Mouse (Mus musculus) hindbrain, embryonic 16.5 days (tissue): ENCODE data around the gene 2510009E07Rik. TPM values are rescaled to one million over a fixed set of nuclear protein-coding genes. Genes with fewer than 3 reads are reported as not detected.
"Not testable (repeated sequence)": the region's sequence is repeated elsewhere in the genome, so short reads cannot be mapped to it uniquely, and the experiment has no call there.

Source experiments
- ATAC-seq: fragments of 200-750 bp; cut with Nextera tagmentation; 2 replicates; pipeline ENCODE4 v1.8.0; 2017; ENCODE audit warnings: moderate TSS enrichment, moderate library complexity
- H3K27ac ChIP-seq: fragments of 300-500 bp; sonication (generic); 2 replicates; pipeline ENCODE4 v1.5.1; 2014; ENCODE audit warnings: low read depth, mild to moderate bottlenecking, control low read depth, low read length, moderate library complexity
- H3K27me3 ChIP-seq: fragments of 300-500 bp; sonication (generic); replicated peaks from 2 replicates; pipeline ENCODE4 v1.6.1; 2014; ENCODE audit warnings: low read length; ENCODE audit not compliant: control insufficient read depth, insufficient read depth
- H3K36me3 ChIP-seq: fragments of 300-500 bp; sonication (generic); 2 replicates; pipeline ENCODE4 v1.6.1; 2014; ENCODE audit warnings: mild to moderate bottlenecking, low read length, moderate library complexity, mixed read lengths; ENCODE audit not compliant: control insufficient read depth, insufficient read depth
- H3K4me1 ChIP-seq: fragments of 300-500 bp; sonication (generic); 2 replicates; pipeline ENCODE4 v1.6.1; 2014; ENCODE audit warnings: low read depth, low read length; ENCODE audit not compliant: control insufficient read depth, insufficient read depth
- H3K4me2 ChIP-seq: fragments of 300-500 bp; sonication (generic); 2 replicates; pipeline ENCODE4 v1.6.1; 2014; ENCODE audit warnings: mild to moderate bottlenecking, low read length, control low read depth, moderate library complexity
- H3K4me3 ChIP-seq: fragments of 300-500 bp; sonication (generic); 2 replicates; pipeline ENCODE4 v1.5.1; 2014; ENCODE audit warnings: mild to moderate bottlenecking, low read length, control low read depth, moderate library complexity
- H3K9ac ChIP-seq: fragments of 300-500 bp; sonication (generic); 2 replicates; pipeline ENCODE4 v1.6.1; 2014; ENCODE audit warnings: low read depth, mild to moderate bottlenecking, control low read depth, low read length, moderate library complexity
- H3K9me3 ChIP-seq: fragments of 300-500 bp; sonication (generic); 2 replicates; pipeline ENCODE4 v1.6.1; 2014; ENCODE audit warnings: mild to moderate bottlenecking, low read length, moderate library complexity; ENCODE audit not compliant: control insufficient read depth
- WGBS: fragments of 180-500 bp; shearing (Covaris S2); extraction: QIAGEN DNeasy Blood & Tissue Kit; methylation state at CpG from one replicate; pipeline ENCODE4 v1.1.7; 2014; 5-methylcytosine and 5-hydroxymethylcytosine counted together
- polyA plus RNA-seq: library from polyadenylated mRNA; unstranded; fragments of >200 nt; fragmentation: Nextera tagmentation; extraction: Ambion mirVana; gene quantifications from 2 replicates; pipeline ENCODE4 v1.2.1, GENCODE M21; 2015

The 2510009E07Rik gene
- polyA plus RNA-seq, 1 experiment from 2014 or later: 42.6 TPM

DNA sequence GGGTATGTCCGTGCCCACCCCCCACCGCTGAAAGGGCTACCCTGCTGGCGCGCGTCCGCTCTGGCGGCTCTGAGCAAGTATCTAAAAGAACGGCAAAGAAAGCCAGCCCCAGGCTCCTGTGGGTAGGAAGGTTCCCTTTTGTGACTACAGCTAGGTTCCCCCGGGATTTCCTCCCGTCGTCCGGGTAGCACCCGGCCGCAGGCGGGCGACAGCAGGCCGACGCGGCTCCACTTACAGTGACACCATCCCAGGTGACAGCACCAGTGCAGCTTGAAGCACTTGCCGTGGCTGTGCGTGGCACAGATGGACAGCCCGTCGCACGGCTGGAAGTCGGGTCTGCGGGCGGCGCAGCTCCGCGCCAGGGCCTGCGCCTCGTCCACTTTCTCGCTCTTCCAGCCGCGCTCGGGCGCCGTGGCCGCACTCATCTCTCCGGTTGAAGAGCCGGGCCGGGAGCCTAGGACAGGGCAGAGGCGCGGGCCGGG is 443 bp downstream of the 2510009E07Rik start:
- peaks cover 25% of the 10 kb centered on the region for H3K4me1 ChIP-seq
- peak overlapping the region; percentile 94 for H3K27ac ChIP-seq
- H3K9ac ChIP-seq: peak overlapping the region; percentile 87
- no peaks in the 10 kb centered on the region for H3K27me3 ChIP-seq
- no peaks in the 10 kb centered on the region for H3K36me3 ChIP-seq
- no peaks in the 10 kb centered on the region for H3K9me3 ChIP-seq
- under 1% methylated on average over 45 of the region's 45 CpGs for WGBS
- peak overlapping the region; percentile 90 for H3K4me2 ChIP-seq
- ATAC-seq: no peak
- peak overlapping the region; percentile 60 for H3K4me3 ChIP-seq

GRCm38 (mm10) chr16:21690216-21690755 is 4.2 kb downstream of the 2510009E07Rik start:
- no peak overlapping the region for H3K4me2 ChIP-seq
- H3K27ac ChIP-seq: no peak overlapping the region
- peaks cover 22% of the 10 kb centered on the region for H3K4me1 ChIP-seq
- H3K4me3 ChIP-seq: no peak overlapping the region
- 29% methylated on average over 5 of the region's 5 CpGs for WGBS
- peaks cover 6% of the 10 kb centered on the region; the same call in 1 of the 2 replicates for H3K36me3 ChIP-seq
- ATAC-seq: no peak
- H3K9ac ChIP-seq: no peak overlapping the region
- no peaks in the 10 kb centered on the region for H3K27me3 ChIP-seq
- H3K9me3 ChIP-seq: peaks cover 2% of the 10 kb centered on the region; the same call in 1 of the 2 replicates

- 90% methylated on average over 5 of the region's 5 CpGs for WGBS
- no peak overlapping the region for H3K9ac ChIP-seq
- no peak overlapping the region for H3K4me2 ChIP-seq
- no peak overlapping the region for H3K27ac ChIP-seq
- H3K27me3 ChIP-seq: no peaks in the 10 kb centered on the region
- ATAC-seq: no peak
- H3K9me3 ChIP-seq: peaks cover 2% of the 10 kb centered on the region; the same call in 1 of the 2 replicates
- peaks cover 19% of the 10 kb centered on the region for H3K4me1 ChIP-seq
- no peak overlapping the region for H3K4me3 ChIP-seq
- H3K36me3 ChIP-seq: peaks cover 6% of the 10 kb centered on the region; the same call in 1 of the 2 replicates
Measured at GRCm38 (mm10) chr16:21689141-21689540, 5.3 kb downstream of the 2510009E07Rik start.

- Histone ChIP-seq H3K4me2 (no peak overlapping the region), H3K9ac (no peak overlapping the region), H3K27ac (no peak overlapping the region), H3K9me3 (peaks cover 2% of the 10 kb centered on the region; the same call in 1 of the 2 replicates), H3K4me1 (peaks cover 12% of the 10 kb centered on the region), H3K27me3 (no peaks in the 10 kb centered on the region), H3K36me3 (peaks cover 6% of the 10 kb centered on the region; the same call in 1 of the 2 replicates), H3K4me3 (no peak overlapping the region)
- no peak for ATAC-seq
- WGBS: 91% methylated on average over 5 of the region's 5 CpGs
Measured at GRCm38 (mm10) chr16:21687406-21687805, 7.1 kb downstream of the 2510009E07Rik start.

DNA sequence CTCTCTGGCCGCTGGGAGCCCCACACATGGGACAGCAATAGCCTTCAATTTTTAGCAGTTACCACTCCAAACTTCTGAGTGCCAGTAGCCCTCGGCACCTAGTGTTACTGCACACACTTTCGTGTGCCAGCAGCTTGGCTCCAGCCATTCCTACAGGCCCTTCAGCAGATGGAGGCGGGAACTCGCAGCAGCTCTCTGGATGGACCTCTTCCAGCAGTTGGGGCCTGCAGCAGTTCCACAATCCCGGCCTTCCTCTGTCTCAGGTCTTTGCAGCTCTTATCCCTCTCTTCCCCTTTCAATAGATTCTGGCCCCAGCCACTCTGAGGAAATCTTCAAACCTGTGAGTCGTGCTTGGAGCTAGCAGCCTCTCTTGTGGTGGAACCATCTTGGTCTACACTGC is 17.7 kb downstream of the 2510009E07Rik start:
- Histone ChIP-seq H3K27ac (no peak overlapping the region), H3K4me3 (no peak overlapping the region)
- WGBS: 94% methylated on average over 7 of the region's 7 CpGs

GRCm38 (mm10) chr16:21673651-21674050 is 20.8 kb downstream of the 2510009E07Rik start:
- not testable (repeated sequence) for H3K9me3 ChIP-seq, H3K27ac ChIP-seq, H3K27me3 ChIP-seq, ATAC-seq, H3K4me3 ChIP-seq, H3K4me1 ChIP-seq, H3K4me2 ChIP-seq, H3K9ac ChIP-seq
- peaks cover 12% of the 10 kb centered on the region for H3K36me3 ChIP-seq
- WGBS: 100% methylated on average over 1 of the region's 1 CpGs

More for the DNA sequence above, 17.7 kb downstream of the 2510009E07Rik start:
- H3K27me3 ChIP-seq: no peaks in the 10 kb centered on the region
- H3K9ac ChIP-seq: no peak overlapping the region
- ATAC-seq: no peak
- no peaks in the 10 kb centered on the region for H3K4me1 ChIP-seq
- H3K4me2 ChIP-seq: no peak overlapping the region
- peaks cover 12% of the 10 kb centered on the region for H3K36me3 ChIP-seq
- H3K9me3 ChIP-seq: no peaks in the 10 kb centered on the region

- H3K27me3 ChIP-seq, H3K4me2 ChIP-seq, H3K9me3 ChIP-seq, H3K4me3 ChIP-seq, H3K27ac ChIP-seq, H3K9ac ChIP-seq, ATAC-seq, H3K4me1 ChIP-seq: not testable (repeated sequence)
- peaks cover 12% of the 10 kb centered on the region for H3K36me3 ChIP-seq
Measured at GRCm38 (mm10) chr16:21673046-21673445, 21.4 kb downstream of the 2510009E07Rik start.

DNA sequence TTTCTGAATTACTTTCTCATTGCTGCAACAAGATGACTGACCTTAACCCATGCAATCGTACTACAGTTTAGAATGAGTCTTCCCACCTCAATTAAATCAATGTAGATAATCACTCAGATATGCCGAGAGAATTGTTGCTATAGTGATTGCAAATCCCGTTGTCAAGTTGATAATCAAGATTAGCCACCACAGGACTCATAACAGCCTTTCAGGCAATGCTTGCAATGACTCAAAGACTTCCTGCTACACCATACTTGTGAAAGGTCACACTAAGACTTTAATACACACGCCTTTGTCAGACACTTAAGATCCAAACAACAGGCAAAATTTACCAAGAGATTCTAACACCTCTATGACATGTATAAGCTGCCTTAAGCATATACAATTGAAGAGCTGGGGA is 22.6 kb downstream of the 2510009E07Rik start:
- H3K4me2 ChIP-seq: no peak overlapping the region
- H3K27ac ChIP-seq: no peak overlapping the region
- H3K9me3 ChIP-seq: 0 out of 2 replicates have a peak, but pooled peaks cover 2% of the 10 kb centered on the region
- H3K36me3 ChIP-seq: peaks cover 8% of the 10 kb centered on the region; the same call in 1 of the 2 replicates
- H3K4me1 ChIP-seq: no peaks in the 10 kb centered on the region
- H3K27me3 ChIP-seq: no peaks in the 10 kb centered on the region
- H3K9ac ChIP-seq: no peak overlapping the region
- WGBS: 65% methylated on average over 4 of the region's 4 CpGs
- ATAC-seq: no peak
- no peak overlapping the region for H3K4me3 ChIP-seq

GRCm38 (mm10) chr16:21665423-21665986 is 29.0 kb downstream of the 2510009E07Rik start:
- Histone ChIP-seq H3K4me2 (no peak overlapping the region), H3K4me3 (no peak overlapping the region), H3K4me1 (peaks cover 16% of the 10 kb centered on the region), H3K36me3 (no peaks in the 10 kb centered on the region), H3K9me3 (0 out of 2 replicates have a peak, but pooled peaks cover 2% of the 10 kb centered on the region), H3K27ac (peak overlapping the region; percentile 54), H3K9ac (no peak overlapping the region), H3K27me3 (no peaks in the 10 kb centered on the region)
- peak; percentile 68; the same call in 1 of the 2 replicates for ATAC-seq
- WGBS: 6% methylated on average over 4 of the region's 4 CpGs
